Mouse (Mus musculus) adipose tissue, adult 10 weeks (tissue): ENCODE measurements around the gene Plxna4. TPM values are rescaled to one million over a fixed set of nuclear protein-coding genes. Genes with fewer than 3 reads are reported as not detected.

ENCODE experiments used
- polyA plus RNA-seq: library from polyadenylated mRNA; stranded (reverse); fragments of 350-450 nt; fragmentation: Illumina TruSeq; extraction: RNeasy Lipid Tissue Mini Kit (QIAGEN cat#74804); gene quantifications from one replicate; pipeline ENCODE4 v1.2.3, GENCODE M21; 2014; ENCODE audit warnings: low read depth, low replicate concordance

Gene Plxna4
- 2.8 TPM for polyA plus RNA-seq

DNA sequence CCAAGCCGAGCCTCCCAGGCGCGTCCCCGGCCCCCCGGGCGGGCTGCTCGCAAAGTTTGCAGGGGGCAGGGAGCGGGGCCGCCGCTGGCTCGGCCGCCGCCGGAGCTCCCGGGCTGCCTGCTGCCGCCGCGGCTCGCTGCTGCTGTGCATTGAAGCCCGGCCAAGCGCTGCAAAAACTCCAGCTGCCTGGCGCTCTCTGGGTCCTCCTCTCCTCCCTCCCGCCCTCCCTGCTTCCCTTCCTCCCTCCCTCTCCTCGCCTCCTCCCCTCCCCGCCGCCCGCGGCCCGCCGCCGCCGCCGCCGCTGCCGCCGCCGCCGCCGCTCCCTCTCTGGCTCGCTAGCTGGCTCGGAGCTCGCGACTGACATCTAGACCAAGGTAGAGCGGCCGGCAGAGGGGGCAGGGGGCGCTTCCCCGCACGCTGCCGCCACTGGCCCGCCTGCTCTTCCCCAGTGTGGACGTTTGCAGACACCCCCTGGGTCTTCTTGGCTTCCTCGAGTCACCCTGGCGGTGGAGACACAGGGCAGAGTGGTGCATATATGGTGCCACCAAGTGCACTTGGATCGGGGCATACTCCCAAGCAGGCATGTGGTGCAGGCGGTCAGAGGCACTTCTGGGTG, at the start of gene Plxna4:
Plxna4 (minus strand) TSS at position 137 of the 616 bp plus-strand sequence.

